Mouse (Mus musculus): ENCODE data around the gene Tns4.

Gene Tns4

DNA sequence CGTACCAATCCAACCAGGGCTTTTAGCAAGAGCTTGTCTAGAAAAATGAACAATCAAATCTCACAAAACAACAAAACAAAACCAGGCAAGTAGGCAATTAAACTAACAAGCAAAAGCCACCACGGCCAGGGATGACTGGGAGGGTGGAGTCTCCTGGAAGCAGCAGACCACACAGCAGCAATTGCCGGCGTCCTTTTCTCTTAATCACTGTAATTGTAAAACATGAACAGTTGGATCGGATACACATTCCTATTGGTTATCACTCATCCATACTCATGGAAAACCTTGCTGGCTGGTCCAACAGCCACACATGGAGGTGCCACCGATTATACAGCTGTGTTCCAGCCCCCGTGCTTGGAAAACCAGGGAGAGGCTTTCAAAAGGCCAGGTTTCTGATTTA, 28.8 kb upstream of the Tns4 start:
- DNase-seq, result no peak

GRCm38 (mm10) chr11:99115940-99116339, 26.8 kb upstream of the Tns4 start:
- no peak for DNase-seq

DNA sequence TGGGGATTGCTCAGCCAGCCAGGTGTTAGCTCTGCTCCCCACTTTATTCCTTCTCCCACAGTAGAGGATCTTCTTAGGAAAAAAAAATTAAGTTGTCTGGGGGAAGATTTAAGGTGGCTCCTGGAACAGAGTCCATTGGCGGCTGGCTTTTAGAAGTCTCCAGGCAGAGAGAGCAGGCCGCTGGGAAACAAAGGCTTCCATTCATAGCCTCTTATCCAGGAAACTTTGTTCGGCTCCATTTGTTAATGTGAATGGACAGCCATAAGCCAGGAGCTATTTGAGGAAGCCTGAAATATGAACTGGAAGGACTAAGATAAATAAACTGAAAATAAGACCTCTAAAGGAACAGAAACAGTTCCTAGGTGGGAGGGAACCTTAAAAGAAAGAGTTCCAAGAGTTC, 24.0 kb upstream of the Tns4 start:
- no peak for DNase-seq

DNA sequence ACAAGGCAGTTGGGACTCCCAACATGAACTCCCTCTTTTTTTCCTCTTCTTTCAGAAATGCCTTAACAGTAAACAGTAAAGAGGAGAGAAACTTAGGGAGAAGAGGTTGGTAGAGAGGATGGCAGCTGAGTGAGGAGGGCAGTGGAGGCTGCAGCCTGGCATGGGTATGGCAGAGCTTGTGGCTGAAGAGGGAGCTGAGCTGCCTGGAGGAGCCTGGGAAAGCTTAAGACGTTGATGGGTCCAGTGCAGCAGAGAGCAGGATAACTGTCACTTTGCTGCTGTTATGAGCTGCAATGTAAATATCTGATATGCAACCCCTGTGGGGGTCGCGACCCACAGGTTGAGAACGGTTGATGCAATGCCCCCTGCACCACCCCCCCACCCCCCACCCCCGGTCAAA, 23.6 kb upstream of the Tns4 start:
- DNase-seq, result no peak

DNA sequence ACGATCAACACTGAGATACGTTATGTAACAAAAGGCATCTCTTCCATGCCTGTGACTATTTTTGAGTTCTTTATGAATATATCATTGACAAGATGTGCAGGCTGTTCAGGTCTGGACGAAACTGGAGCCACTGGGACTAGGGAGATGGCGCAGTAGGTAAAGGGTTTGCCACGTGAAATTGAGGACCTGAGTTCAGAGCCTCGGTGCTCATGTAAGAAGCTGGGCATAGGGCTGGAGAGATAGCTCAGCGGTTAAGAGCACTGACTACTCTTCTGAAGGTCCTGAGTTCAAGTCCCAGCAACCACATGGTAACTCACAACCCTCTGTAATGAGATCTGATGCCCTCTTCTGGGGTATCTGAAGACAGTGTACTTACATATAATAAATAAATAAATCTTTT, 22.5 kb upstream of the Tns4 start:
- DNase-seq, result no peak

DNA sequence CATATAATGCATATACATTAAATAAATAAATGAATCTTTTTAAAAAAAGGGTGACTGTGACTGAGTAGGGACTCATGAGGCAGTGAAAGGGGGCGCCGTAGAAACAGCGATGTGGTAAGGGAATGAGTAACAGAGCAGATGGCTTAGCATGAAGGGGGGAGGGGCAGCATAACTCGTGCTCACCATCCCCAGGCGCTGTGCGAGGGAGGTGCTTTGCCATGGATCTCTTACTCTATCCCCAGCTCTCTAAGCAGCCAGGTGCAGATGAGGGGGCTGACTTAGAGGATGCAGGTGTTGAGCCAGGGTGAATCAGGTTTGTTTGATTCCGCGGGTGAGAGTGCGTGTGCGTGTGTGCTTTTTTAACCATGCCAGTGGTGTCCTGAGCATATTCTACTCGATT, 22.0 kb upstream of the Tns4 start:
- no peak for DNase-seq

GRCm38 (mm10) chr11:99110370-99111110, 21.4 kb upstream of the Tns4 start:
- no peak for DNase-seq

DNA sequence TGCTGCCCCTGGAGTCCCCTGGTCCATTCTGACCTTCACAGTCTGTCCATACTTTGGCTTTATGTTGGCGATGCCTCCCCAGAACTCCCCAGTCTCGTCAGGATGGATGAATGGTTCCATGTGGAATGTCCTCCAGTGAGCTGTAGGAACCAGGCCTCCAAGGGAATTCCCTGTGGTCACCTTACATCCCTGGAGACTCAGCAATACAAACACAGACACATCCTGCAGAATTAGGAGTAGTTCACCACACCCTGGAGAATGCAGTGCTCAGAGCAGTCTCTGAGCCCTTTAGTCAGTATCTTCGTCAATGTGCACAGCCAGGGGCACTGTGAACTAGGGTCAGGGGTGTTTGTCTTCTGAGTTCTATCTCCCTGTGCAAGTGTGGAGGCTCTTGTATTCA, 19.2 kb upstream of the Tns4 start:
- DNase-seq, result no peak

DNA sequence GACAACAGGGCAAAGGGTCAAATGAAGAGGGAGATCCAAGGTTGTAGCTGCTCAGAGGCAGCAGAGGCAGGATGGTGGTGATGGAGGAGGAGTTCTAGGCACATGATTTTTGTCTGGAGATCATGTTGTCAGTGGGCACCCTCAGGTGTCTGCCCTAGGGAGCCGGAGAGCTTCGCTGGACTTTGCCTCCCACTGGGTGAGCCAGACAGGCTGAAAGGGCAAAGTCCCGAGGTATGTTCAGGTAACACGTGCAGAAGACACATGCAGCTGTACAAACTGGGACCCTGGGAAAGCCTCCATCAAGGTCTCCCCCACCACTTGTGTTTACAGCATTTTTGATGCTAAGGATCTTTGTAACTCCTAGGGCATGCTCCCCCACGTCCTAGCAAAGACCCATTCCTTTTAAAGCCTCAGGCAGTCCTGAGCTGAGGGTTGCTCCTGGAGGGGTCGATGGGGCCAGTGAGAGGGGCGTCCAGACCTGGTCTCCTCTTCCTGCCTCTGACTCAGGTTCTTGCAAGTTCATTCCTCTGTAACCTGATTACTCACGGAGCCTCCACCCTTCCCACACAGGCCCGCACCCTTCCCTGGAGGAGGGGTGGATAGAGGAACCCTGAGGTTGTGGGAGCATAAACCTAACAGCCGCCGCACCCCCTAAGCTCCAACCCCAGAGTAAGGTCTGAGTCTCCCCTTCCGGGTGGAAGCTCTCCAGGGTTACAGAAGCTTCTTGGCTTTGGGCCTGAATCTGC, 17.0 kb upstream of the Tns4 start:
- DNase-seq, result peak; percentile 54

DNA sequence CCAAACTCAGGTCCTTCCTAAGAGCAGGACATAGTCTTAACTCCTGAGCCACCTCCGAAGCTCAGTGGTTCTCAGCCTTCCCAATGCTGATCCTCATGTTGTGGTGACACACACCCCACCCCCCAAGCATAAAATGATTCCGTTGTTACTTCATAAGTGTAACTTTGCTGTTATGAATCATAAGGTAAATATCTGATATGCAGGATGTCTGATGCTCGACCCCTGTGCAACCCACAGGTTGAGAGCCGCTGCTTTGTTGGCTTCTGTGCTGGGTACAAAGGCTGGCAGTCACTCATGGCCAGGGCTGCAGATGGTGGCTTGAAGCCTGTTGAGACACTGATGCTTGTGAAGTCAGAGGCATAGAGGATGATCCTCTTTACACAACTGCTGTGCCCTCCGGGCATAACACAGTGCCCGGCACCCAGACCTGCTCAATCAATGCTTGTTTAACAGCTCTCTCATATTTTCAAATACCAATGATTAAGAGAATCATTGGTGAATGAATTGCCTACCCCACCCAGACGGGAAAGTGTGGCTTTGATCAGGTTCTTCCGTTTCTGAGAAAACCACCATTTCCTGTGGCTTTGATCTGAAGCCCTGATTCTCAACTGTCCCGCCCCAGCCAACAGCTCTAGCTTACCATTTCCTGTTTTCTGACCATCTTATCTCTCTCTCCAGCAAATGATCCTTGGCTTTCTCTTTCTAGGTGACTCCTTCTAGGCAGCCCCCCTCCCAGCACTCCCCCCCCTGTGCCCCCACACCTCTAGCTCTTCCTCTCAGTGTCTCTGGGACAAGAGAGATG, 15.7 kb upstream of the Tns4 start:
- DNase-seq, result no peak

DNA sequence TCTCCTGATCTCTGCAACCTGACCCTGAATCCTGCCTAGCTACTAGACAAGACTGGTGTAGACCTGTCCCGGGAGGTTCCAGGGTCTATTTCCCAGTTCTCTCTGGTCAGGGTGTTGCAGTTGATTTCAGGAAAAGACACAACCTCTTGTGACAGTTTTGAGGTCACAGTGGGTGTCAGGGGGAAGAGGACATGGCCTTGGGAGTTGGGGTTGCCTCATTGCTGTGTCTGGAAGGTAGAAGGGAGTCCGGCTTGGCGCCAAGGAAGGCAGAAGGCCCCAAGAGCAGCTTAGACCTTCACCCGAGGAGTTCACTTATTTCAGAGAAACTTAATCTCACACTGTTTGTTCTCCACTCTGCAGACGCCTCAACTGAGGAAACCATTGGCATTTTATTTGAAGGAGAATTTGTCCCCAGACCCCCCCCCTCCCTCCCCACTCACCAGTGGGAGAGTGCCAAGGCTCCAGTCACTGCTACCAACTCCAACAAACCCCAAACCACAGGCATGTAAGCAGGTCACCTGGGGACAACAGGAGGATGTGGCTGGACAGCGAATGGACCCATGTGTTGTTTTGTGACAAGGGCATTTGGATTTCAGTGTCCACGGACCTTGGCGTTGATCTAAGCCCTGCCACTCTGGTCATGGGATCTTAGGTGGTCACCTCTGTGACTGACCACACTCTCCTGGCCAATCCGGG, 13.6 kb upstream of the Tns4 start:
- DNase-seq, result no peak

GRCm38 (mm10) chr11:99101693-99102092, 12.6 kb upstream of the Tns4 start:
- DNase-seq, result no peak

- DNase-seq, result no peak
Observed at GRCm38 (mm10) chr11:99100215-99100614, 11.1 kb upstream of the Tns4 start.

DNA sequence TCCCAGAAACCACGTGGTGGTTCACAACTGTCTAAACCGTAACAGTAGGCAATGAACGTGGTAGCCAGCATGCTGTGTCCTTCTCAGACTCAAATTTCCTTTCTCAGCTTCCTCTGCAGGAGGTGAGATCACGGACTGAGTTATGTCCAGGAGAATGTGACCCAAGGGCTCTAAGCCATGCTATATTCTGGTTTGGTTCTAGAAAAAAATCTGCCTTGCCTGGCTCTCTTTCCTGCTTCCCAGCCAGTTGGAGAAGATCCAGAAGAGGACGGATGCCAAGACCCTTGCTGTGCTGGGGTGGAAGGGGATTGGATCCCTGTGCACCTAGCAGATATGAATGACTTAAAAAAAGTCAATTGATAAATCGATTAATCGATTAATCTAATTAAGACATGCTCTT, 10.4 kb upstream of the Tns4 start:
- DNase-seq, result peak; percentile 52

DNA sequence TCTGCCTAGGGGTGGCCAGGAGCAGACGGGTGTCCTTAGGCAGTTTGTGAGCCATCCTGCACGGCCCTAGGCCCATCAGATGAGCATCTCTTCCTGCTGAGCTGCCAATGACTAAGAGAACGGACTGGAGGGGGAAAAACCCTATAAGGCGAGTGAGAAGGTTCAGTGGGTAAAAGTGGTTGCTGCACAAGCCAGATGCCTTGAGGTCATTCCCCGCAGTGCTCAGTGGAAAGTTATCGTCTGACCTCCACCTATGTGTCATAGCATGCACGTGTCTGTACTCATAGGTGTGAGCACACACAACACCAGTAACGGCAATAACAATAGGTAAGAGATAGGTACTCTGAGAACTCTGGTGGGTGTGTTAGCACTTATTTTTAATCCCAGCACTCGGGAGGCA, 9.8 kb upstream of the Tns4 start:
- DNase-seq, result no peak

- DNase-seq, result no peak
Observed at GRCm38 (mm10) chr11:99096996-99097774, 8.1 kb upstream of the Tns4 start.

GRCm38 (mm10) chr11:99096417-99096816, 7.3 kb upstream of the Tns4 start:
- no peak for DNase-seq

GRCm38 (mm10) chr11:99095759-99096158, 6.7 kb upstream of the Tns4 start:
- no peak for DNase-seq

- DNase-seq, result no peak
Observed at GRCm38 (mm10) chr11:99094911-99095676, 6.0 kb upstream of the Tns4 start.

- DNase-seq, result no peak
Observed at GRCm38 (mm10) chr11:99093740-99094139, 4.6 kb upstream of the Tns4 start.

GRCm38 (mm10) chr11:99091666-99092065, 2.6 kb upstream of the Tns4 start:
- no peak for DNase-seq

DNA sequence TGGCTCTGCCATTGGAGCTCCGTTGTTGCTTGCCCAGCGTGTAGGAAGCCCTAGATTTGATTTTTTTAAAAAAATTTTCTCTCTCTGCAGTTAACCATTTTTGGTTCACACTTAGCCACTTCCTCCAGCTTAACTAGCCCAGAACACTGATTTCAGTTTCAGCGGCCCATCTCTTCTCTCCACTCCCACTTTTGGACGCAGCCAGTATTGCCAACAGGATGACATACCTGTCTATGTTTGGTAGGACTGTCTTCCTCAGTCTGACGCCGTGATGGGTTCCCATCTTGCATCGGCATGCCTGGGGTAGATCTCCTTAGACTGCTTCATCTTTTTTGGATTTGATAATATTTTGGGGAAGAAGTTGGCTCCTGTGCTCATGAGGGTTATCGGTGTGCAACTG, 1.3 kb upstream of the Tns4 start:
- DNase-seq, result no peak
